Mouse (Mus musculus): Measurements from ENCODE around the gene Sorl1. TPM values are rescaled to one million over a fixed set of nuclear protein-coding genes. Genes with fewer than 3 reads are reported as not detected.

Gene Sorl1
- polyA plus RNA-seq, 1 experiment from 2014 or later, result 13.3 TPM

DNA sequence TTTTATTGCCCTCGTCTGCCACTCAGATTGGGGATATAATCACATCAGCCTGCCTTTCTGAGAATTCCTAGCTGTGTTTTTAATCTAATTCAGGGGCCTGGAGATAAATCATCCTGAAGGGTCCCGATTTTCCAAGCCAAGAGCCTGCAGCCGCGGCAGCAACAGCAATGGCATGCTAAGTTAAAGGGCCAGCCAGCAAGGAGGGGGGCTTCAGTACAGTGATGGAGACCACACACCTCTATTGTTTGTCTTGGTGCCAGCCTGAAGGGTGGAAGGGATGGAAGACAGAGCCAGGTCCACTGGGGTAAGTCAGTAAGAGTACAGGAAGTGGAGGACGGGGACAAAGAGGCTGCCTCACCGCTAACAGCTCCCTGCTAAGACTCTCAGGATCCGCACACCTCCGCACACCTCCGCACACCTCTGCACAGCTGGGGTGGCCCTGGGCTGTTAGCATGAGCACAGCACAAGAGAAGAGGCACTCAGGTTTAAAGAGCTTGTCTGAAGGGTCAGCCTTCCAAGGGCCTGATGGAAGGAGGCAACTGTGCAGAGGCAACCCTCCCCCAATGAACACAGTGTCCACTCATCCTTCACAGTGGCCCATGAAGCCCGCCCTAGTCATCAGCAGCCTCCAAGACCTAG is 7.6 kb downstream of the Sorl1 start:
- 45% methylated on average over 10 of the region's 10 CpGs for WGBS
- Histone ChIP-seq H3K27ac (replicated peaks) (peak overlapping the region; percentile 74), H3K27me3 (replicated peaks) (no peaks in the 10 kb centered on the region), H3K4me3 (replicated peaks) (no peak overlapping the region), H3K4me2 (peak overlapping the region; percentile 38), H3K9me3 (replicated peaks) (no peaks in the 10 kb centered on the region), H3K4me1 (peaks cover 69% of the 10 kb centered on the region), H3K36me3 (no peaks in the 10 kb centered on the region), H3K9ac (replicated peaks) (no peak overlapping the region)
- peak; percentile 60; the same call in 1 of the 2 replicates for ATAC-seq (ENCODE audit: low FRiP score)

DNA sequence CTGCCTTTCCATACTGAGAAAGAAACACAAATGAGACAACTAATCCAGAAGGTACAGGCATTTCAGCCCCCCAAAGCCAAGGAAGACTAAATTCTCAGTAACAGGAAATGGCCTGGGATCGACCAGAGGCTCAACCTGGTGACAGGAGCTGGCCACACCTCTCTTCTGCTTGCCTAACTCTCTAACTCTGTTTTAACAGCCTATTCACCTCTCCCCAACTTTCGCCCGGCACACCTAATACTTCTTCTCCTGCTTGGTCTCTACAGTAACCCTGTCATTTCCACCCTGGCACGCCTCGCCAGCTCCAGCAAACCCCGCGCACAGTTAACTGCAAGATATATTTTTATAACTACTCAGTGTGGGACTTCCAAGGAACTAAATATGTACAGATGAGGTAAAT is 9.0 kb downstream of the Sorl1 start:
- WGBS, result 83% methylated on average over 7 of the region's 7 CpGs
- Histone ChIP-seq H3K4me2 (no peak overlapping the region), H3K27me3 (replicated peaks) (no peaks in the 10 kb centered on the region), H3K9ac (replicated peaks) (no peak overlapping the region), H3K4me1 (peaks cover 73% of the 10 kb centered on the region), H3K36me3 (no peaks in the 10 kb centered on the region), H3K27ac (replicated peaks) (no peak overlapping the region), H3K9me3 (replicated peaks) (no peaks in the 10 kb centered on the region), H3K4me3 (replicated peaks) (no peak overlapping the region)
- ATAC-seq (ENCODE audit: low FRiP score), result no peak

DNA sequence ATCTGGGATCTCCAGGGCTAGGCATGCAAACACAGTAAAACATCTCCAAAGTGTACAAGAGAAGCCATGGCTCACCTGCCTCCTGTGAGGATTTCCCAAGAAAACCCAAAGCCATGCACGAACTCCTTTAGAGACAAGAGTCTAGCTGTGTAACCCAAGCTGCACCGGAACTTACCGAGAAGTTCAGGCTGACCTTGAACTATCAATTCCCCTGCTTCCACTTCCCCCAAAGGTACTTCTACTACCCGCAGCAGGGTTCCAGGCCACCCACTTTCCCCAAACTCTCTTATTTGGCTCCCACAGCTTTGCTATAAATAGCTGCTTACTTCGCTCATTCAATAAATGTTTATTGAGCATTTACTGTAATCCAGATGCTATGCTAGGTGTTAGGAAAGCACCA is 10.8 kb downstream of the Sorl1 start:
- no peak for ATAC-seq (ENCODE audit: low FRiP score)
- 80% methylated on average over 5 of the region's 5 CpGs for WGBS
- Histone ChIP-seq H3K9ac (replicated peaks) (no peak overlapping the region), H3K4me2 (no peak overlapping the region), H3K36me3 (no peaks in the 10 kb centered on the region), H3K27ac (replicated peaks) (no peak overlapping the region), H3K4me1 (peaks cover 64% of the 10 kb centered on the region), H3K9me3 (replicated peaks) (no peaks in the 10 kb centered on the region), H3K27me3 (replicated peaks) (no peaks in the 10 kb centered on the region), H3K4me3 (replicated peaks) (no peak overlapping the region)

DNA sequence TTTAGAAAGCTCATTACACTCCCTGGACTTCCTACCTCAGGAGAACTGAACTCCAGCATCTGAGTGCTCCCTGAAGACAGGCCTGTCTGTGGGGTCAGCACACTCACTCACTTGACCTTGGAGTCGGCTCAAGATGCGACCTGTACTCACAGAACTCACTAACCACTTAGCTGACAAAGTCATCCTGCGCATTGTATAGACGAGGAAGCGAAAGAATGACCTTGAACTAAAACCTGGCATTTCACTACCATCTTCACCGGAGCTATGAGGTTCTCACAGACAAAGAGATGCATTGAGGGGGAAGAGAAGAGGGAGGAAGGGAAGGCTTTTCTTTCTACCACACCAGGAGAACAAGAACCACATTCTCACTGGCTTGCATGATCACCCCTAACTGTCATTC is 11.4 kb downstream of the Sorl1 start:
- no peaks in the 10 kb centered on the region for H3K36me3 ChIP-seq
- no peak overlapping the region for H3K9ac ChIP-seq (replicated peaks)
- peaks cover 57% of the 10 kb centered on the region for H3K4me1 ChIP-seq
- no peak for ATAC-seq (ENCODE audit: low FRiP score)
- no peak overlapping the region for H3K27ac ChIP-seq (replicated peaks)
- no peaks in the 10 kb centered on the region for H3K27me3 ChIP-seq (replicated peaks)
- no peak overlapping the region for H3K4me3 ChIP-seq (replicated peaks)
- 90% methylated on average over 6 of the region's 6 CpGs for WGBS
- H3K4me2 ChIP-seq, result no peak overlapping the region
- no peaks in the 10 kb centered on the region for H3K9me3 ChIP-seq (replicated peaks)

DNA sequence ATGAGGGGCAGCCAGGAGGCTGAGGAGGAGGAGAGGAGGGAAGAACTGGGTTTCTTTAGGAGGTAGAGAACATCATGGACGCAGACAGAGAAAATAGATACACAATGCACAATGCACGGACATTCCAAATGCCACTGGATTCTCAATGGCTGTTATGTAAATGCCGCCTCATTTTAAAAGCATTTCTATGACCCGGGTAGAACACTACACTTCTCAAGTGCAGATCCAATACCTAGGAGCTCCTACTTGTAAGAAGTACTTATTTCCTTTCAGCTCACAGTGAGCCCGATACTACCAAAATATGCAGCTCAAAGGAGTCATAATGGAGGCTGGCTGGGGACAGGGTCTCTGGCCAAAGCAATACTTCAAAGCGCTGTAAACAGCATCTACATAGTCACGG is 12.8 kb downstream of the Sorl1 start:
- no peaks in the 10 kb centered on the region for H3K9me3 ChIP-seq (replicated peaks)
- H3K4me2 ChIP-seq, result no peak overlapping the region
- H3K9ac ChIP-seq (replicated peaks), result no peak overlapping the region
- H3K4me1 ChIP-seq, result peaks cover 43% of the 10 kb centered on the region
- no peak for ATAC-seq (ENCODE audit: low FRiP score)
- no peaks in the 10 kb centered on the region for H3K36me3 ChIP-seq
- H3K27me3 ChIP-seq (replicated peaks), result no peaks in the 10 kb centered on the region
- H3K27ac ChIP-seq (replicated peaks), result no peak overlapping the region
- WGBS, result 84% methylated on average over 7 of the region's 7 CpGs
- H3K4me3 ChIP-seq (replicated peaks), result no peak overlapping the region

DNA sequence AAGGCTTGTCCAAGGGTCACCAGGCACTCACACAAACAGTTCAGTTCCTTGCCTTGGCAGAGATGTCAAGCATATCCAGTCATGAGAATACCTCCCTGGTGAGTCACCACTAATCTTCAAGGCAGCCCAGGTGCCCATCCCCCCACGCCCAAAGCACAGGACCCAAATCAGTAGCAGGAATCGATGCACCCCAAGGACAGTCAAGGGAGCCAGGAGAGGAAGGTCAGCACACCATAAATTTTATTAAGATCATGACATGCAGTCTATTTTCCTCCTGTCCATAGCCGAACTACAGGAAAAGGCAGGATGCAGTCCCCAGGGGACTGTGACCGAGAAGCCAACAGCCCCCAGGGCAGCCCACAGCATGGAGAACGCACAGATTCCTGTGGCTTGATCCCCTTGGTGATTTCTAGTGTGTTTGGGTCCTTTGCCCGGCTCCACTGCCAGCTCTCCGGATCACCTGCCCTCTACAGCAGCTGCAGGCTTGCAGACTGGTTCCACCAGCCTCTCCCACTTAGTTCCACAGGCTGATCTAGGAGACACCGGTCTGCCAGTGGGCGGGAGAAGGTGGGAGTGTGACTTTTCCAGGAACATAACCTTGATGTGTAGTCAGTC is 14.2 kb downstream of the Sorl1 start:
- Histone ChIP-seq H3K27me3 (replicated peaks) (no peaks in the 10 kb centered on the region), H3K27ac (replicated peaks) (no peak overlapping the region; the same call in 1 of the 2 replicates), H3K4me3 (replicated peaks) (no peak overlapping the region), H3K36me3 (no peaks in the 10 kb centered on the region; the same call in 1 of the 2 replicates), H3K4me1 (peaks cover 31% of the 10 kb centered on the region), H3K9me3 (replicated peaks) (no peaks in the 10 kb centered on the region), H3K9ac (replicated peaks) (no peak overlapping the region), H3K4me2 (no peak overlapping the region)
- peak; percentile 48 for ATAC-seq (ENCODE audit: low FRiP score)
- 30% methylated on average over 9 of the region's 9 CpGs for WGBS

DNA sequence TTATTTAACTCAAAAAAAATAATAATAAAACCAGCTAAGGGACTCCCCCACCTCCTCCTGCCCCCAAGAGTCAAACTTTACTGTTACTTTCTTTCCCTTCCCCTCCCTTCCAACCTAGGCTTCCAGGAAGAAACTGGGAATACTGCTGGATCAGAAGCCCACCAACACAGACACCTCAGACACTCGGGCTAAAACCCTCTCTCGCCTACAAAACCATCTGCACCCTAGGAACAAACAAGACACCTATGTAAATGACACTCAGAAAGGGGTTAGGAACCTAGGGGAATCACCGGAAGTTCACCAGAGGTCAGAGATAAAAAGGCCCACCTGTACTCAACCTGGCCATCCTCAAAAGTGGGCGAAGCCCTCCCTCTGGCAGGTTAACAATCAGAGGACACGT is 15.0 kb downstream of the Sorl1 start:
- Histone ChIP-seq H3K4me1 (peaks cover 27% of the 10 kb centered on the region), H3K27me3 (replicated peaks) (no peaks in the 10 kb centered on the region), H3K4me3 (replicated peaks) (no peak overlapping the region), H3K36me3 (no peaks in the 10 kb centered on the region; the same call in 1 of the 2 replicates), H3K9me3 (replicated peaks) (no peaks in the 10 kb centered on the region), H3K9ac (replicated peaks) (no peak overlapping the region), H3K27ac (replicated peaks) (no peak overlapping the region), H3K4me2 (no peak overlapping the region)
- ATAC-seq (ENCODE audit: low FRiP score), result no peak
- 71% methylated on average over 5 of the region's 5 CpGs for WGBS

DNA sequence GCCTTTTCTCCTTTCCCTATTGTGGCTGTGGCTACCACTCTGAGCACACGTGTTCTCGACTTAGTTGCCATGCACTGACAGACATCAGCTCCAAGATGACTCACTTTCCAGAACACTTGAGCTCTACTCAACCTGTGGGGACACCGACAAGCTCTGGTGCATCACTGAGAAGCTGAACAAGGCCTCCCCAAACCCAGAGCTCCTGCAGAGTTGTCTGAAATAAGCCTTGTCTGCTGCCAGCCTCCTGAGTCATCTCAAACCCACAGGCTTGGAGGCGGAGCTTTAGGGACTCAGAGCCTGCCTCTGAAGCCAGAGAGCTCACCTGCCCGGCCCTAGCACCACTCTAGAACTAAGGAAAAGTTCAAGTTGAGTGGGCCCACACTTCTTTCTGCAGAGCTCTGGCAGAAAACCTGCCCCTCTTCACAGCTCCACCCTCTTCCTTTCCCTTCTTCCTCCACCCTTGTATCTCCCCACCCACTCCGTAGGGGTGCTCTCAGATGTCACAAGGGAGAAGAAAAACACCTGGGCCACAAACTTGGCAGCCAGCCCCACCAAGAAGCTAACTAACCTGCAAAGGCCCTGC is 15.6 kb downstream of the Sorl1 start:
- H3K27ac ChIP-seq (replicated peaks), result no peak overlapping the region
- no peak overlapping the region for H3K4me3 ChIP-seq (replicated peaks)
- WGBS, result 61% methylated on average over 6 of the region's 6 CpGs
- no peak overlapping the region for H3K9ac ChIP-seq (replicated peaks)
- no peaks in the 10 kb centered on the region for H3K27me3 ChIP-seq (replicated peaks)
- H3K36me3 ChIP-seq, result no peaks in the 10 kb centered on the region; the same call in 1 of the 2 replicates
- H3K4me1 ChIP-seq, result peaks cover 27% of the 10 kb centered on the region
- ATAC-seq (ENCODE audit: low FRiP score), result no peak
- H3K4me2 ChIP-seq, result no peak overlapping the region
- no peaks in the 10 kb centered on the region for H3K9me3 ChIP-seq (replicated peaks)

DNA sequence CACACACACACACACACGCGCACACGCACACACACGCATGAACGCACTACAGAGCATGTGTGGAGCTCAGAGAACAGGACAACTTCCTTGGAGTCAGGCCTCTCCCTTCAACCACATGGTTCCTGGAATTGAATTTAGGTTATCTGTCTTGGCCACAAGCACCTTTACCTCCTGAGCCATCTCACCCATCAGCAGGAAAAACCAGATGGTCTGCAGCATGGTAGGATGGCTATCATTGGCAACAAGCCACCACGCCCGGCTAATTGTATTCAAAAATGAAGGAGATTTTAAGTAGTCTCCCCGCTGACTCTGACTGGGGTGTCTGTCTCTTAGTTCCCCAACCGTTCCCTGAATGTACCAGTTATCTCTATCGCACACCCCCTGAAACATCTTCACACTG is 17.0 kb downstream of the Sorl1 start:
- peaks cover 27% of the 10 kb centered on the region for H3K4me1 ChIP-seq
- H3K4me3 ChIP-seq (replicated peaks), result no peak overlapping the region
- H3K27ac ChIP-seq (replicated peaks), result no peak overlapping the region
- no peaks in the 10 kb centered on the region for H3K27me3 ChIP-seq (replicated peaks)
- no peaks in the 10 kb centered on the region for H3K9me3 ChIP-seq (replicated peaks)
- no peak overlapping the region for H3K4me2 ChIP-seq
- ATAC-seq (ENCODE audit: low FRiP score), result no peak
- no peaks in the 10 kb centered on the region; the same call in 1 of the 2 replicates for H3K36me3 ChIP-seq
- 92% methylated on average over 10 of the region's 10 CpGs for WGBS
- no peak overlapping the region for H3K9ac ChIP-seq (replicated peaks)

DNA sequence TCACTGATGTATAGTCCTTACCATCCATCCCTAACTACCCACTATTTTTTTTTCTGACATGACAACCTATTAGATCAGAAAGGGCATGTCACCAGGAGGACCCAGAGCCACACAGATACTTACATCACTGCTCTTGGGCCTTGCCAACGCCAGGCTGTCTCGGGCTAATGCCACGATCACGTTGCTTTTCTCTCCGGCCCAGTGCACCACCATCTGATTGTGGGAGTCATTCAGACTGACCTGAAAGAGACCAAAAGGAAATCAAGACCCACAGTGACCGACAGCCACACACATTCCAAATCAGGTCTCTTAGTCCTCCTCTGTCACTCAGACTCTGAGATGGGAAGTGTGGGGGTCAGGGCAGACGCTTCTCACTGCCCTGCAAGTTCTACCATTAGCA is 17.8 kb downstream of the Sorl1 start:
- Histone ChIP-seq H3K4me1 (peaks cover 24% of the 10 kb centered on the region), H3K9me3 (replicated peaks) (no peaks in the 10 kb centered on the region), H3K4me2 (no peak overlapping the region), H3K27ac (replicated peaks) (no peak overlapping the region), H3K36me3 (no peaks in the 10 kb centered on the region; the same call in 1 of the 2 replicates), H3K27me3 (replicated peaks) (no peaks in the 10 kb centered on the region), H3K4me3 (replicated peaks) (no peak overlapping the region), H3K9ac (replicated peaks) (no peak overlapping the region)
- no peak for ATAC-seq (ENCODE audit: low FRiP score)
- 91% methylated on average over 7 of the region's 7 CpGs for WGBS

DNA sequence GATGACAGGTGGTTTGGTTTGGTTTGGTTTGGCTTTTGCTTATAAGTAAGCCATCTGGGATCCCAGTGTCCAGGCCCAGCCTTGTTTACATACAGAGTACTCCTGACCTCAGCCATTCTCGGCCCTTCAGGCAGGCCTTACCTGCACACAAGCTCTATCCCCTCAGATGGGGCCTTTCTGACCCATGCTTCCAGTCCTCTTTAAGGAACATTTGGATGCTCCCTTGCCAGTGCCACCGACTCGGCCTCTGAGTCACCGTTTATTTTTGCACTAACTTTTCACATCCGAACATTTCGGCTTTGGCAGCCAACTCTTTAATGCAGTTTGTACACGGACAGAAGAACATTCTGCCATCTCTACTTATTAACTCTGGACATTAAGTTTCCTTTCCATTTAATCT is 20.6 kb downstream of the Sorl1 start:
- no peak overlapping the region for H3K4me3 ChIP-seq (replicated peaks)
- no peaks in the 10 kb centered on the region for H3K9me3 ChIP-seq (replicated peaks)
- no peaks in the 10 kb centered on the region for H3K27me3 ChIP-seq (replicated peaks)
- WGBS, result 94% methylated on average over 7 of the region's 7 CpGs
- H3K9ac ChIP-seq (replicated peaks), result no peak overlapping the region
- ATAC-seq (ENCODE audit: low FRiP score), result no peak
- no peak overlapping the region for H3K4me2 ChIP-seq
- peaks cover 16% of the 10 kb centered on the region for H3K4me1 ChIP-seq
- H3K27ac ChIP-seq (replicated peaks), result no peak overlapping the region
- no peaks in the 10 kb centered on the region; the same call in 1 of the 2 replicates for H3K36me3 ChIP-seq

DNA sequence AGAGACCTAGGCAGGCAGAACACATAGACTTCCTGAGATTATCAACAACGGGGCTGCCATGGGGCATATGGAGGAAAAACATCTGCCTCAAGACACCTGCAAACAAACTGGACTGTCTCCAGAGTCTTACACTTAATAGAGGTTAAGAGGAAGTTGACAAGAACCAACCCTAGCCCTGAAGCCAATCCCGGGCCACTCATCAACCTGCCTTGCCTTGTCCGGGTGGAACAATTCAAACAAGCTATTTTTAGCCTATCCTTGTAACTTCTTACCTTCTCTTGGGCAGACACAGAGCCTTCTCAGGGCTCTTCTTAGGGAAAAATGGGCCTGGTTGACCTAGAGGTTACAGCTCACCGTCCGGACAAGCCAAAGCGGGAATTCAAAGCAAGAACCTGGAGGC is 22.1 kb downstream of the Sorl1 start:
- Histone ChIP-seq H3K36me3 (no peaks in the 10 kb centered on the region; the same call in 1 of the 2 replicates), H3K27ac (replicated peaks) (no peak overlapping the region), H3K9ac (replicated peaks) (no peak overlapping the region), H3K9me3 (replicated peaks) (no peaks in the 10 kb centered on the region), H3K4me1 (peaks cover 16% of the 10 kb centered on the region), H3K4me3 (replicated peaks) (no peak overlapping the region), H3K4me2 (no peak overlapping the region), H3K27me3 (replicated peaks) (no peaks in the 10 kb centered on the region)
- no peak for ATAC-seq (ENCODE audit: low FRiP score)
- 87% methylated on average over 6 of the region's 6 CpGs for WGBS
